Mouse (Mus musculus): ENCODE results near the gene Gpr146.
"Not testable (repeated sequence)": the region's sequence is repeated elsewhere in the genome, so short reads cannot be mapped to it uniquely, and the experiment has no call there.

Gene Gpr146

GRCm38 (mm10) chr5:139377468-139378270 lies at the start of gene Gpr146:
TSS of gene Gpr146 (plus strand) at chr5:139377697.
- in situ Hi-C loops (cut with MboI) = no loop called here

- in situ Hi-C loops (cut with MboI) = no loop called here
These were observed 46.7 kb upstream of the Gpr146 start for GRCm38 (mm10) chr5:139330766-139331165.

- in situ Hi-C loops (cut with MboI) = no loop called here
These were observed 45.8 kb upstream of the Gpr146 start for GRCm38 (mm10) chr5:139331742-139332141.

GRCm38 (mm10) chr5:139332590-139333272 lies 44.8 kb upstream of the Gpr146 start:
- in situ Hi-C loops (cut with MboI) = no loop called here

- in situ Hi-C loops (cut with MboI) = no loop called here
These were observed 44.0 kb upstream of the Gpr146 start for GRCm38 (mm10) chr5:139333301-139334013.

GRCm38 (mm10) chr5:139334394-139334793 lies 43.1 kb upstream of the Gpr146 start:
- in situ Hi-C loops (cut with MboI) = not testable (repeated sequence)

- in situ Hi-C loops (cut with MboI) = no loop called here
These were observed 41.9 kb upstream of the Gpr146 start for GRCm38 (mm10) chr5:139335634-139336033.

GRCm38 (mm10) chr5:139337826-139338370 lies 39.6 kb upstream of the Gpr146 start:
- in situ Hi-C loops (cut with MboI) = no loop called here

- in situ Hi-C loops (cut with MboI) = no loop called here
These were observed 39.1 kb upstream of the Gpr146 start for GRCm38 (mm10) chr5:139338403-139338802.

- in situ Hi-C loops (cut with MboI) = no loop called here
These were observed 38.6 kb upstream of the Gpr146 start for GRCm38 (mm10) chr5:139338891-139339290.

- in situ Hi-C loops (cut with MboI) = no loop called here
These were observed 33.3 kb upstream of the Gpr146 start for GRCm38 (mm10) chr5:139344021-139344686.

GRCm38 (mm10) chr5:139344687-139345363 lies 32.7 kb upstream of the Gpr146 start:
- in situ Hi-C loops (cut with MboI) = no loop called here

- in situ Hi-C loops (cut with MboI) = no loop called here
These were observed 32.2 kb upstream of the Gpr146 start for GRCm38 (mm10) chr5:139345364-139345714.

- in situ Hi-C loops (cut with MboI) = no loop called here
These were observed 30.3 kb upstream of the Gpr146 start for GRCm38 (mm10) chr5:139347225-139347624.

GRCm38 (mm10) chr5:139349713-139350112 lies 27.8 kb upstream of the Gpr146 start:
- in situ Hi-C loops (cut with MboI) = no loop called here

GRCm38 (mm10) chr5:139351134-139351533 lies 26.4 kb upstream of the Gpr146 start, which contains the start of gene Cox19:
TSS of gene Cox19 (minus strand) at chr5:139351418.
- in situ Hi-C loops (cut with MboI) = no loop called here

- in situ Hi-C loops (cut with MboI) = no loop called here
These were observed 25.9 kb upstream of the Gpr146 start for GRCm38 (mm10) chr5:139351628-139352027.

GRCm38 (mm10) chr5:139352317-139352716 lies 25.2 kb upstream of the Gpr146 start, which contains the start of gene Cyp2w1:
TSS of gene Cyp2w1 (plus strand) at chr5:139352617.
- in situ Hi-C loops (cut with MboI) = no loop called here

GRCm38 (mm10) chr5:139353496-139353895 lies 24.0 kb upstream of the Gpr146 start:
- in situ Hi-C loops (cut with MboI) = no loop called here

- in situ Hi-C loops (cut with MboI) = no loop called here
These were observed 23.6 kb upstream of the Gpr146 start for GRCm38 (mm10) chr5:139353946-139354345.

- in situ Hi-C loops (cut with MboI) = no loop called here
These were observed 22.2 kb upstream of the Gpr146 start for GRCm38 (mm10) chr5:139355235-139355772.

Data from mature B cell (primary cell).